Mouse (Mus musculus): ENCODE data around the gene Fam114a1.

Fam114a1 gene

DNA sequence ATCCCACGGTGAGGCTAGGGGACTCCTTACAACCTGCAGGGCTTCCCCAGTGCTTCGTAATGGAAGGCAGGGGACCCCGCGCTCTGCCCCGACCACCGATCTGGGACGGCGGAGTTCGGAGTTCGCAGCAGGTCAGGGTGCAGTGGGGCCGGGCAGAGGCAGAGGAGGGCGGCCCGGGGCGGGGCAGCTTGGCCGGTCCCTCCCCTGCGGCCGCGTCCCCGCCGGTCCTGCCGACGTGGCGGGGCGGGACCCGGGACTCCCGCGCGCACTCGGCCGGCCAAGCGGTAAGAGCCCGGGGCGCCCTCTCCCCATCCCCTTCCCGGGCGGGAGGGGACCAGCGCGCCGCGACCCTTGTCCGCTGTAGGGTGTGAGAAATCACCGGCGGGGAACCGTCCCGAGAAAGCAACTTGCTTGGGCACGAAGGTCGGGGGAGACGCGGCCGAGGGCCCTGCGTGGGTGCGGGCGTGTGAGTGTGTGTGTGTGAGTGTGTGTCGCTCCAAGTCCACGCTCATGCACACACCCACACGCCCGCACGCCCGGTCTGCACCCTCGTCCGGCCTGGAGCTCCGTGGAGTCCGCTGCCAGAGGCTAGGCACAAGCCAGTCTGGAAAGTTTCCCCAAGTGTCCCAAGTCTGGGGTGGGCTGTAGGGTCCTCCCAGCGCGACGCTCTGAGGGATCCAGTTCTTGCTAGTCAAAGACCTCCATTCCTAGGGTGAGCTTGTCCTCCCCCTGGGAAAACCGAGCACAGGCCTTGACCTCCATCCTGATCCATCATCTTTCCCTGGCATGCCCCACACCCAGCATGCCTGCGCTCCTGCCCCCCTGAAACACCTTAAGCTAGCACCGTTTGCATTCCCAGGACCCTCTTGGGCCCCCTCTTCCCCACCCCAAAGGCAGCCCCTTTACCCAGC, at the start of gene Fam114a1:
Gene Fam114a1 (plus strand): TSS at position 211 of the 911 bp plus-strand sequence.
- peak; percentile 11 to 52 for DNase-seq

DNA sequence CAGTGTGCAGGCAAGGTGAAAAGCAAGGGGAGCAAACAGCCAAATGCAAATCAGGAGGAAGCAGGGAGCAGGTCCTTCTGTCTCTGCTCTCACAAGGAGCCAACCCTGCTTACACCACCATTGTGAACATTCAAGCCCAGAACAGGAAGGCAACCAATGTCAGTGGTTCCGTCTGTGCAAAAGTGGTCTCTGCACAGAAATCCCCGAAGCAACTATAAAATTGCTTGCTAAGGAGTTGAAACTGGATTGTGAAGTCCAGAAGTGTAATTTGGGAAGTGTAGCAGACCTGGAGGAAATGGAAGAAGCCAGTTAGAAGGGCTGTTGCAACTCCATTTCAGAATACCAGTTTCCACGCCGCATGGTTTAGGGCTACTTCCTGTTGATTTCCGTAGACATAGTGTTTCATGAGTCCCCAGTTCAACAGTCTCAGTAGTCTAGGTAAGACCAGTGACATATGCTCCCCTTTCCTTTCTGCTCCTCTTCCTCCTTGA, 46.9 kb upstream of the Fam114a1 start:
- DNase-seq = no peak

DNA sequence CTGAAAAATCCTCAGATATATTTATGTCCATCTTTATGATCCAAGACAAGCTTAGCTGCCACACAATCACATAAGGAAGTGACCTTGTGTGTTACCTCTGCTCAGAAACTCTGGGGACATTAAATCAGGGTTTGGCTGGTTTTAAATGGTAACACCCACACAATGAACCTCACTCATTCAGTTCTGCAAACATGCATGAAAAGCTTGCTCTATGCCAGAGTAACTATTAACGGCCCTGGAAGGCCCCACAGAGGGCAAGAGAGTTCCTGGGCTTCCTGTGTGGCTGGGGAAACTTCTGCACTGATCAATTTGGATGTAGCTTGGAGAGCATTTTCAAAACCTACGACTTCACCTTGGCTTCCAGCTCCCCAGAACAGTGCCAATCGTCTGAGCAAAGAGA, 37.7 kb upstream of the Fam114a1 start:
- DNase-seq = no peak

DNA sequence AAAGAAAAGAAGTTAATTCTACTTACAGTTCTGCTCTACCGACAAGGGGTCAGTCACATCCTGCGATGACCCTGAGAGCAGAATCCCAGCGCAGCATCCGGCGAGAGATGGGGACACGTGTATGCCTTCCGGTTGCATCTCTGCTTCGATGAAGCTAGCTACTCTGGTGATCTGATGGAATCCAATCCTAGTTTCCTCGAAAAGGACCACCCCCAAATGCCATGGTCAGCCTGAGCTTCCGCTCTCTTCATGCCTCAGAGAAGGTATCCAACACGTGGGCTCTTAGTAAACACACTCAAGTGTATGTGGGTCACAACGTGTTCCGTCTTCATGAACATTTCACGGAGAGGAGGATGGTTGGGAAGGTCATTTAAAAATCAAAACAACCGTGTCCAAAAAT, 37.1 kb upstream of the Fam114a1 start:
- no peak for DNase-seq

DNA sequence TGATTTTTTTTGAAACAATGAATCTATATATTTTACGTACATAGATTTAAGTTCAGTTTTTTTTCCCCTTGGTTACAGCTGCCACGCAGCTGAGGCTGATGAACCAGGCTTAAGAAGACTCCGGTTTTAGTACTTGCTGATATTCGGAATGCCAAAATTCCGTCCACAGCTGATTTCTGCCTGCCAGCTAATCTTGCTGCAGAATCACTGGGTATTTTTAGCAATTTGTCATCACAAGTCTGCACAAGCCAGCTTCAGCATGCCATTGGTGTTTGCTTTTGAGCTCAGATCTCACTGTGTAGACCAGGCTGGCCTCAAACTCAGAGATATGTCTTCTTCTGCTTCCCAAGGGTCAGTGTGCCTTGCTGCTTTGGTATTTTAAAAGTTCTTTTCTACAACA, 18.4 kb upstream of the Fam114a1 start:
- no peak for DNase-seq

DNA sequence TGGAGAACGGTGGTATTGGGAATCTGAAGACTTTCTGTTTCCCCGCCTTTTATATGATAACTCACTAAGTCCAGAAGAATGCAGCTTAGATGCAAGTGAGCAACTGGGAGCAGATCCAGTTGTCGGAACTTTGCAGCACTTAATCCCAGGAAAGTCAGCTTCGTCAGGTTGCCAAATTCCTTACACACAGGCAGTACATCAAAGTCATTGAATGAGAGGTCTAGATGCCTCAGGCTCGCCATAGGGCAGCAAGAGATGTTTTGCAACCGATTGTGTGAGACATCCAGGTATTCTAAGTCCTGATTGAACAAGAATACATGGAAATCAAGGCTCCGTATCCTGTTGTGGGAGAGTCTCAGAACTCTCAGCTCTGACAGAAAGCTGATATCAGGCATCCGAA, 14.9 kb upstream of the Fam114a1 start:
- no peak for DNase-seq

DNA sequence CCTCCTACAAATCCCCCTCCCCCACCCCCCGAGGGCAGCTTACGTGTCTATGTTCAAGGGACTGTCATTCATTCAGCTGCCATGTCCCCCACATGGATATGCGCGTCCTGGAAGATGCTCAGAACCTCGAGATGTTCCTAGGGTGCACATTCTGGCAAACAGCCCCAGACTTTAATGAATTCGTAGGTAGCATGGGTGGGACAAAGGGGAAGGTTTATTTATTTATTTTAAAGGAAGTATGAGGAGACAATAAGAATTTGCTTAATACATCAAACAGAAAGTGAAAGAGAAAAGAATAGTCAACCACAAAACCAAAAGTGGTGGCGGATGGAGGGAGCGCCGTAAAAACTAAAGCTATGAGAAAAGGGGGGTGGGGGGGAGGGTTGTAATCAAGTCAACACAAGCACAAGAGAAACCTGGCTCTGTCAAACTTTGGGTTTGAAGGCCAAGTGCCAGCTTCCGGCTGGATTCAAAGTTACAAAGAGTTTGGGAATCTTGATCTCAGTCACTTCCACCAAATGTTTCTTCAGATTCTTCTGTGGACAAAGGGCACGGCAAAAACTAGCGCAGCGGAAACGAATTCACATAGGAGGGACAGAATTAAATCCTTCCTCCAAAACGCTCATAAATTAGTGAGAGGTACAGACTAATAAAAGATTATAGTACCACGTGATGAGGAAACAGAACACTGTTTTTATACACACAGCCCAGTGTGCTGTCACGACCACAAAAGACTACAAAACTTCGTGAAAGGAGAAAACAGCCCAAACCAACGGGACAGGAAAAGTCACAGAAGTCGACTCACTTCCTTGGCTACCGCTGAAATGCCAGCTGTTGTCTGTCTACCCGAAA, 10.7 kb upstream of the Fam114a1 start:
- no peak for DNase-seq

DNA sequence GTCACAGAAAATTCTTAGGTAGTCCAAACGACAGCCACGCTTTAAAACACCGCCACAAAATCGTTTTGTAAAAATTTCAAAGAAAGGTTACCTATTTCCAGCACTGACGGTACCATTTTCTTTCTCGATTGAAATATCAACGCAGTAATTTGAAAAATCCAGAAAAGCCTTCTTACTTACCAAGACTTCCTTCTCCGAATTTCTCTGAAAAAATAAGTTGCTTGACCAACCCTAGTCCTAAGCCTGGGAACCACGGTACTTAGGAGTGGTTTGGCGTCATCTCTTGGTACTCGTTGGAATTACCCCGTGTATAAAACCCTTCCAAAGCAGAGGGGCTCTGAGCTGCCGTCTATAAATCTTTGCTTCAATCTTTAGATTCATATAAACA, 10.0 kb upstream of the Fam114a1 start, which contains the start of gene Tlr6:
Gene Tlr6 (minus strand): TSS at position 255 of the 388 bp plus-strand sequence.
- peak; percentile 11 to 60 for DNase-seq

DNA sequence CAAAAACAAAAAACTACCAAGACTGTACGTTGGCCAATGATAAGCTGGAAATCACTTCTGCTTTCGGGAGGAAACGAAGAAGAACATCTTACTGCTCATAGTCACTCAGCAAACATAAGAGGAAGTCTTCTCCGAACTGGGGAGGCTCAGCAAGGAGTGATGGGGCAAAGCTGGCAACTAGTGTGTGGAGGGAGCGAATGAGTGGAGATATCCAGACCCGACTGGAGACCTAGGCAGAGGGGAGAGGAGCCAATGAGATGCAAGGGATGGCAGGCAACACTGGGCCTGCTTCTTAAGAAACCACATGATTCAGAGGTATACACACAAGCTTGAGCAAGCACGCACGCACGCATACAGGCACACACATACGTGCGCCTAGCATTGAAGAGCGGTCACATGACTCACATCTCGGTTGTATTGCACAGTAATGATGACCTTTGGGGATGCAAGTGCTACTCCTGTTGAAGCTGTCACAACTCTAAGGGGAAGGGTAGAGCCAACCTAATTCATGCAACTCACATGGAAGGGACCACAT, 8.9 kb upstream of the Fam114a1 start:
- no peak for DNase-seq

DNA sequence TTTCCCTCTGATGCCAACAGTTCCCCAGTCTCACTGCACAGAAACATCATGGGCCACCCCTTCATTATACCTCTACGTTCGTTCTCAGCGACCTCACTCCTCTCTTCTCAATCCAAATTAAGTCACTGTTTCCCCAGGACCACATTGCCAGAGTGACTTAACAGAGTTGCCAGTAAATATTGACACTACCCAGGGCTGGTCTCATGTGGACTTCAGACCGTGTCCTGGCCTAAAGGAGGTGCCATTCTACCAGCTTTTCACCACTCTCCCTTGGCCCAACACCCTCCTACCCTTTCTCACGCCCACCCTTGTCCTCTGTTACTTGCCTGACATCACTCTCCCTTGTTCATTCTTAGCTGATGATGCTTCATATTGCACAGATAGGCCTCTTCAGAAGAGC, 6.6 kb upstream of the Fam114a1 start:
- DNase-seq = no peak

DNA sequence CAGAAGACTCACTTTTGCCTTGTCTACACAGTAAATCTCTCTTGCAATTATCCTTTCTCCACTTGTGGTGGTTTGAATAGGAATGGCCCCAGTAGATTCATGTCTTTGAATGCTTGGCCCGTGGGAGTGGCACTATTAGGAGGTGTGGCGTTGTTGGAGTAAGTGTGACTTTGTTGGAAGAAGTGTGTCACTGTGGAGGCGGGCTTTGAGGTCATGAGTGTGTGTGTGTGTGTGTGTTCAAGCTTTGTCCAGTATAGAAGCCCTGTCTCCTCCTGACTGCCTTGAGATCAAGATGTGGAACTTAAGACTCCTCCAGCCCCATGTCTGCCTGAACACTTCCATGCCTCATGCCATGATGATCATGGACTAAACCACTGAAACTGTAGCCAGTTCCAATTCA, 6.1 kb upstream of the Fam114a1 start:
- no peak for DNase-seq

DNA sequence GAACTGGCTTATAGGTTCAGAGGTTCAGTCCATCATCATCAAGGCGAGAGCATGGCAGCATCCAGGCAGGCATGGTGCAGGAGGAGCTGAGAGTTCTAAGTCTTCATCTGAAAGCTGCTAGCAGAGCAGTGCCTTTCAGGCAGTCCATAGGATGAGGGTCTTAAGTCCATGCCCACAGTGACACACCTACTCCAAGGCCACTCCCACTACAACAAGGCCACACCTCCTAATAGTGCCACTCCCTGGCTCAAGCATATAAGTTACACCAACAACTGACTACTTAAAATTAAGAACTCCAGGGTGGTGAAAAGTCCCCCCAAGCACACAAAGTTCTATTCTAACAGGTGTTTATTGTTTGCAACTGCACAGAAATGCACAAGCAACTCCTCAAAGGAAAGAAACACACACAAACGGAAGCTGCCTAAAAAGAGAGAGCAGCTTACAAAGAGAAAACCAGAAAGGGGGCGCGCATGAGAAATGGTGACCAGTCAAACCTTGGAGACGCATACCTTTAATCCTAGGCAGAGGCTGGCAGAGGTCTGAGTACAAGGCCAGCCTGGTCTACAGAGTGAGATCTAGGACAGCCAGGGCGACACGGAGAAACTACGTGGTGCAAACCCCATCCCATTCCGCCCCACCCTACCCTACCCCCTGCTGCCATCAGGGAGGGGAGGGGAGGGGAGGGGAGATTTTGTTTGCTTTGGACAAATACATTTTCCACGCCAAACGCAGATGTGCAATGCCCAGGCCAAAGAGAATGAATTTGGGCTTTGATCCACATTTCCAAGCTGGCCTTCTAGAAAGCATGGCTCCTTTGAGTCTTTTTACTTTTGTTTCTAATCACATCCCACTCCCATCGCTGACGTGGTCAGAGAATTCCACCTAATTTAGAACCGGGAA, 660 bp upstream of the Fam114a1 start:
- peak in 1 of 2 experiments; percentile 5 for DNase-seq

DNA sequence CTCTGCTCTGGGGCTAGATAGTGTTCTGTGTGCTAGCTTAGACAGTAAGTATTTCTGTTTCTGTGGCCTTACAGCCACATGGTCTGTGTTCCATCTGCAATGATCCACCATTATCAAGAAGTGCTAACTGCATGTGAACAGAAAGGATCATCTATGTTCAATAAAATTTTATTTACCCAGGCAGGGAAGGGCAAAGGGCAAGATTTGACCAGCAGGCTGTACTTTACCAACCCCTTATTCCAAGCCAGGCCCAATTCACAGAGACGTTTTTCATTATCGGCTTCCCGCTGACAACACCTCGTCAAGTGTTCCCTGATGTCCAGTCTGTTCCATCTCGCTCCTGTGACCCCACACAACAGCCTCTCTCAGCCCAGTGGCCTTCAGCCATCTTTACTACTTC, 5.2 kb downstream of the Fam114a1 start:
- no peak for DNase-seq

DNA sequence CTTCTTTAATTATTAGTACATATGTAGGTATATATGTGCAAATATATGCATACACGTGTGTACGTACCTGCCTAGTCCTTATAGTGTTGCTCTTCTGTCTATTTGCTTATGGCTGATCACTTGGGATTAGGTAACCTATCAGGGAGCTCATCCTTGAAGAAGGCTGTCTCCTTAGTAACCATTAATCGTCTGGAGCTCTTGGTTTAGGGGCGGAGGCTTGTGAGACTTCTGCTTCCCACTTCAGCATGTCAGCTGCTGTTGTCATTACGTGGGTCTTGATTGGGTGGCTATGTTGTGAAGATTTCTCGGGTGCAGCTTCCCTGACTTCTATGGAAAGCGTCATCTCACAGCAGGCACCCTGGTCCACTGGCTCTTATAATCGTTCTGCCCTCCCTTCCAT, 7.3 kb downstream of the Fam114a1 start:
- no peak for DNase-seq

DNA sequence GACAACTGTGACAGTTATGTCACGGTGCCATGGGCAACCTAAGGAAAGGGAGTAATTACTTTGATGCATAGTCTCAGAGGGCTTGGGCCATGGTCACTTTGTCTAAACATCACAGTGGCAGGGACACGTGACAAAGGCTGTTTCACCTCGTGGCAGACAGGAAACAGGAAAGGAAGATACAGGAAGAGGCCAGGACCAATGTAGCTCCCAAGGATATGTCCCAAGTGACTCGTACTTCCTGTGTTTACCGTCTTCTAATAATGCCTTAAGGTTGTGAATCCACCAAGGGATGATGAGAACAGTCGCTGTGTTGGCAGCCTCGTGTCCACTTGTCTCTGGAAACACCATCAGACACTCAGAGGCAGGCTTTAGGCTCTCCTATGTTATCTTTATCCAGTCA, 16.1 kb downstream of the Fam114a1 start:
- no peak for DNase-seq

DNA sequence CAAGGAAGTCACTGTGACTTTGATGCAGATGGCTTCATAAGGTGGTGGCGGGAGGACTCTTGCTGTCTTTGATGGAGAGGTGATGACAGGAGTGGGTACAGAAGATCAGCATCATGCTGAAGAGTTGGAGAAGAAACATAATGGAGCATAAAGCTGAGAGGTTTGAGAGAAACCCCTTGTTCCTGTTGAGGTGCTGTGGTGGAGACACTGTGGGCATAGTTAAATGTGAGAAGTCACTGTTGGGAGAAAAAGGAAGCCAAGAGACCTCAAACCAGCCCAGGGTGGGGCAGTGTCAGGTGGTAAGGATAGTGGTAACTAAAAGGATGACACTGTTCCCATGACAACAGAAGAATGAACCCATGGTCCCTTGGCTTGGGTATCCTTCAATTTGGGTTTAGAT, 20.1 kb downstream of the Fam114a1 start:
- DNase-seq = no peak

DNA sequence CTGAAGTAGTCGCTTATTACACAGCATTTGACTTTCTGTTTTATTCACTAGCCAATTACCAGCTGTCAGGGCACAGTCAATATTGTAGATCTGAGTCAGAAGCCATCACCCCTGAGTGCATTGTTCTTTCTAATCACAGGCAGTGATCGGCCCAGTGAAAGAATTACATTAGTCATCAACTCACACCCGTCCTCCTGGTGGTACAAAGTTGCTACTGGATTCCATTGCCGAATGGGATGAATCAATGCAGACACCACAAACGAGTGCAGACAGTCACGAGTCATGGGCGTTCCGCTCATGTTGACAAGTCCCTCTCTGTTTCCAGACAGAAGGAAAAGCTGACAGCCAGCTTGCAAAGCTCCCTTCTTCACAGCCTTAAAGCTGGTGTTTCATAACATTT, 22.7 kb downstream of the Fam114a1 start:
- DNase-seq = no peak

DNA sequence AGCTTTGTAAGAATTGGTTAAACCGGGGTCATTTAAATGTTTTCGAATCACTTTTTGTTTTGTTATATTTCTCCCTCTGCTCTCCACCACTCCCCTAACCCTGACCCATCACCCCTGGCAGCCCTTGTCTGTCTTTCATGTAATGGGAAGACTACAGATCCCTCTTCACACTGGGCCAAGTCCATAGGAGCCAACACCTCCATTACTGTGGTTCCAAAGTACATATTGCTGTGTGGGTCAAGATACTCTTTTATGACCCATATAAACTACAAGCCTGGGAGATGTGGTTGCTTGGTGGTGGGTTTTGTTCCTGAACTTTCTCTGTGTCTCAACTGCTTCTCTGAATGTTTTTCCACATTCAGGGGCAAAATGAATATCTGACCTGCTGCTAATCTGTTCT, 25.5 kb downstream of the Fam114a1 start:
- DNase-seq = no peak

DNA sequence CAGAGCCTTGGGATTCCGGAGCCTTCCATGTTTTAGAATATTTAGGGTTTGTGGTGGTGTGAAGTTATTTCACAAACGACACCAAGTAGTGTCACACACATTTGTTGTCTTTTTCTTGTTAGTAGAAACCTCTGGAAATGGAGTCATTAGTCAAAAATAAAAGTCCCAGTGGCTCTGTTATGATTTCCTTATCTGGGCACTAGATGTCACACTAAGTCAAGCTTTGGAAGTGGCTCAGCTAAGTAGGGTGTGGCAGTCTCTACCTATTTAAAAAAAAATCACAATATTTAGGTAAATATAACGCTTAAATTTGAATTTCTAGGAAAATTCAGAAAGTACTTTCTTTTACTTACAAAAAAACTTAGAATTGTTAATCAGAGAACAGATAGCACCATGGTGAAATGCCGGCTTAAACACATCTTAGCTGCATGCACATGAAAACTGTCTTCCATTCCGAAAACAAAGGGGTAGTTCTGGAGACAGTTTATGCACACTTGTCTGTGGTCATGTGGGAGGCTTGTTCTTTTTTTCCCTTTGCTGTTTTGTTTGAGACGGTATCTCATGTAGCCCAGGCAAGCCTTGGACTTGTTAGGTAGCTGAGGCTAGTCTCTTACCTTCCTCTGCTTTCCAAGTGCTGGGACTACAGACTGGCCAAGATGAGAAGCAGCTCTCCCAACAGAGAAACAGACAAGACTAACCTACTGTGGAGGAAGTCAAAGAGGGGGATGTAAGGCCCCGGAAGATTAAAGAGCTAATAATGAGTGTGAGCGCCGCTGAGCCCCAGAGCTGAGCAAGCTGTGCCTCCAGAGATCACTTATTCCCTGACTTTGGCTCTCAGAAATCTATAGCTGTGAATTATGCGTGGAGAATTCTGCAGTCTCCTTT, 33.3 kb downstream of the Fam114a1 start:
- DNase-seq = peak in 1 of 2 experiments; percentile 17

DNA sequence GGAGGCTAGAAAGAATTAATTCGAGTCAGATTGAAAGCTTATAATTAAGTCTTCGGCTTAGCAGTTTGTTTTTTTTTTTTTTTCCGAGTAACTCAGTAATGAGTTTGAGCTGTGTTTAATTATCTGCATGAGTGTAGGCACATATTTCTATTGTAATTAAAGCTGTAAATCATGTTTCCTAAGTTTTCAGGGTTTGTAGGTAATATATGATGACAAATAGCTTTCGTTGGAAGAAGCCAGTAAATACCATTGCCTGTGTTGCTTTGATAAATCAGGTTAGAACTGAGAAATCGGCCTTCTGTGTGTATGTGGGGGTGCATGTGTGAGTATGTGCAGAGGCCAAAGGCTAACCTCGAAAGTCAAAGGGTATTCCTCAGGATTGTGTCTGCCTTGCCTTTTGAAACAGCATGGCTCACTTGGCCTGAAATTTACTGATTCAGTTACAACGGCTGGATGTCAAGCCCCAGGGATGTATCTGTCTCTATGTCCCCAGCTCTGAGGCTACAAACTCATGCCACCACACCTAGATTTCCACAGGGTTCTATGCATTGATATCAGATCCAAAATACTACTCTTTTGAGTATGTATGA, 34.2 kb downstream of the Fam114a1 start:
- no peak for DNase-seq

DNA sequence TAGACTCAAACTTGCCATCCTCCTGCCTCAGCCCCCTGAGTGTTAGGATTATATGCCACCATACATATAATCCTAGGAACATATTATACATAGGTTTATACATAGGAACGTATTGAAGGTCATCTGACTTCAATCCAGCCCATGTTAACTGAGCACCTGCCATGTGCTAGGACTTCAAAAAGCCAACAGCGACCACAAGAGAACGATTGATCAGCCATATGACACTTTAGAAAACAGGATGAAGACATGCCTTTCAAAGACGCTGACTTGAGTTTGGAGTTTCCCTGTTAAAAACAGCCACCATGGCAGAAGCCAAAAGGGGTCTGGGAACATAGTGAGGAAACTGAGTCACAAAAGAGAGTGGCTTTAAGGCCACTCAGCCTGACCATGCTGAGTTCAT, 35.4 kb downstream of the Fam114a1 start:
- no peak for DNase-seq

Data from cerebellum, postnatal 25 days (tissue).